Mouse (Mus musculus): ENCODE measurements around the gene Fam83b.

DNA sequence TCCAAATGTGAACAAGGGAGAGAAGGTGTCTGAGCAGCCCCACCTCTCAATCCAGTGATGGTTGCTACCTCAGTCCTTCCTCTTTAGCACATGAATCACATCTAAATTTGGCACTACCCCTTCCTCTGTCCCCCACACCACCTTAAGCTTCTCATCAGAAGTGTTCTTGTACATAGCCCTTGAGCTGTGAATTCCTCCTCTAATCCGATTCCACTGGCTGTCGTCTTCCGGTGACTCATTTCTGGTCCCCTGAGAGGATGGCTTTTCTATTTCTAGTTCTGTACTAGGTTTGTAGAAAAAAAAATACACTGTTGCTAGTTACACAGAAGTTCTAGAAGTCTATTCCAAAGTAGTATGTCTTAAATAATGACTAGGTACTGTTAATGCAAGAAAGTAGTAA lies 111.2 kb downstream of the Fam83b start:
- TF ChIP-seq CTCF (conservative IDR thresholded peaks at IDR 0.05 in 1 of 2, IDR thresholded peaks at IDR 0.05 in 1 of 2; ENCODE audit: low read depth in 2 of 2, low read length in 2 of 2) (no peak), POLR2A (IDR thresholded peaks at IDR 0.05; ENCODE audit: low read depth, low read length) (no peak), KAT2A (IDR thresholded peaks at IDR 0.05; ENCODE audit: insufficient replicate concordance, low read length) (no peak), HCFC1 (IDR thresholded peaks at IDR 0.05; ENCODE audit: low read depth, low read length) (no peak), MAX (IDR thresholded peaks at IDR 0.05; ENCODE audit: low read length) (no peak), RCOR1 (conservative IDR thresholded peaks at IDR 0.05; ENCODE audit: low read depth, low read length) (no peak), JUN (IDR thresholded peaks at IDR 0.05; ENCODE audit: insufficient read depth, low read depth, low read length) (no peak), MAZ (IDR thresholded peaks at IDR 0.05; ENCODE audit: low read depth, low read length) (no peak), MEF2A (IDR thresholded peaks at IDR 0.05; ENCODE audit: borderline replicate concordance, low read depth, low read length) (no peak), MAFK (IDR thresholded peaks at IDR 0.05; ENCODE audit: insufficient replicate concordance, low read length) (no peak), ZNF384 (IDR thresholded peaks at IDR 0.05; ENCODE audit: low read depth, low read length) (no peak)
